Mouse (Mus musculus) kidney, adult 2 months (tissue): ENCODE measurements around the gene Ube2f.

Experiments used
- CTCF ChIP-seq: fragments of 200-500 bp; conservative IDR thresholded peaks from 2 replicates; pipeline ENCODE4 v1.5.1; 2011; ENCODE audit warnings: low read depth, mild to moderate bottlenecking, control low read depth, low read length, moderate library complexity, mixed read lengths; ENCODE audit not compliant: insufficient read depth, insufficient read length
- POLR2A ChIP-seq: fragments of 200-500 bp; IDR thresholded peaks from one replicate; pipeline ENCODE4 v1.6.1; 2011; ENCODE audit warnings: low read depth, low read length, control low read depth

GRCm38 (mm10) chr1:91206336-91206735 lies 43.8 kb upstream of the Ube2f start:
- TF ChIP-seq POLR2A (no peak), CTCF (no peak)
